Mouse (Mus musculus) mature B cell (primary cell): ENCODE data around the gene Gas8.
"Not testable (repeated sequence)": the region's sequence is repeated elsewhere in the genome, so short reads cannot be mapped to it uniquely, and the experiment has no call there.

Experiments
- in situ Hi-C: fragments of 300-500 bp; cut with MboI; formaldehyde crosslinking; loops from 2 replicates; pipeline ENCODE4 v1.14.3; 2019

Gas8 gene

GRCm38 (mm10) chr8:123514781-123515539, 3.7 kb upstream of the Gas8 start, which contains the start of gene Dbndd1:
Gene Dbndd1 (minus strand): TSS chr8:123515463.
- in situ Hi-C loops = no loop called here

- in situ Hi-C loops = no loop called here
Observed at GRCm38 (mm10) chr8:123515540-123515897, 3.1 kb upstream of the Gas8 start.

GRCm38 (mm10) chr8:123516596-123516995, 2.0 kb upstream of the Gas8 start:
- in situ Hi-C loops = no loop called here

GRCm38 (mm10) chr8:123518172-123518571, 462 bp upstream of the Gas8 start:
- in situ Hi-C loops = no loop called here

- in situ Hi-C loops = not testable (repeated sequence)
Observed at GRCm38 (mm10) chr8:123520048-123520447, 1.4 kb downstream of the Gas8 start.

GRCm38 (mm10) chr8:123527720-123528489, 9.3 kb downstream of the Gas8 start:
- in situ Hi-C loops = no loop called here

GRCm38 (mm10) chr8:123536242-123536989, 17.8 kb downstream of the Gas8 start:
- in situ Hi-C loops = no loop called here

- in situ Hi-C loops = no loop called here
Observed at GRCm38 (mm10) chr8:123536990-123537380, 18.4 kb downstream of the Gas8 start.

GRCm38 (mm10) chr8:123537641-123538040, 19.0 kb downstream of the Gas8 start:
- in situ Hi-C loops = not testable (repeated sequence)

- in situ Hi-C loops = not testable (repeated sequence)
Observed at GRCm38 (mm10) chr8:123564221-123564620, 45.6 kb downstream of the Gas8 start.

- in situ Hi-C loops = not testable (repeated sequence)
Observed at GRCm38 (mm10) chr8:123575386-123575785, 56.8 kb downstream of the Gas8 start.
